In genomic region chr6:94282301-94283241, GRCm38 (mm10) we compare ENCODE assay signal across 8 mouse cellular contexts. TPM values are rescaled to one million over a fixed set of nuclear protein-coding genes. Genes with fewer than 3 reads are reported as not detected.
A peak's percentile ranks its signal among the peaks of the same experiment; 100 is the strongest.
DNase-seq lines count a peak whose midpoint lies in the region; ATAC-seq and TF ChIP-seq lines count a peak whose summit lies in the region.

No protein-coding gene starts in this region.

- H3K4me1 ChIP-seq in lung, embryonic 14.5 days (ENCODE audit: insufficient read depth) = no peaks in the 10 kb centered on the region

- peak; percentile 27 for TF ChIP-seq CTCF in lung, embryonic 14.5 days (IDR thresholded peaks at IDR 0.05; ENCODE audit: low read depth)

- H3K4me2 ChIP-seq in lung, embryonic 14.5 days = peak overlapping the region; percentile 95

- ATAC-seq in lung, embryonic 14.5 days (ENCODE audit: insufficient read depth) = peak; percentile 5; the same call in 1 of the 2 replicates
- ATAC-seq in monocyte, adult 5-6 weeks (replicated peaks; ENCODE audit: insufficient number of reproducible peaks, low FRiP score, low TSS enrichment, poor library complexity, severe bottlenecking) = no peak

- H3K9me3 ChIP-seq in lung, embryonic 14.5 days (ENCODE audit: low read depth, low read length) = no peaks in the 10 kb centered on the region

- H3K27me3 ChIP-seq in lung, embryonic 14.5 days (ENCODE audit: insufficient read depth, low read length) = no peaks in the 10 kb centered on the region

- H3K9ac ChIP-seq in lung, embryonic 14.5 days = peak overlapping the region; percentile 81

- DNase-seq in right cerebral cortex, postnatal 10 days (ENCODE audit: low spot score in 2 of 2) = peak; percentile 48 to 49
- no peak for DNase-seq in right cerebral cortex, postnatal 25 days
- DNase-seq in cerebellum, adult 9-11 months = peak; percentile 72
- DNase-seq in gastrocnemius, postnatal 4 days (ENCODE audit: low spot score in 2 of 2) = peak; percentile 18 to 23
- peak; percentile 51 for DNase-seq in kidney, adult 18-20 months
- DNase-seq in lung, embryonic 14.5 days = peak; percentile 63
- DNase-seq in right cerebral cortex, postnatal 4 days = peak; percentile 28

- peak overlapping the region; percentile 98 for H3K27ac ChIP-seq in lung, embryonic 14.5 days (ENCODE audit: low read depth)

- WGBS in lung, embryonic 14.5 days = under 1% methylated on average over 55 of the region's 55 CpGs

- H3K4me3 ChIP-seq in lung, embryonic 14.5 days (ENCODE audit: low read depth, low read length) = peak overlapping the region; percentile 76

- no peaks in the 10 kb centered on the region for H3K36me3 ChIP-seq in lung, embryonic 14.5 days (ENCODE audit: insufficient read depth)

RNA-seq across cellular contexts. Expression of gene Magi1, which starts 1.1 kb away (rescaled TPM):
- 10 to 100 TPM; 13.2 to 16.6 TPM for total RNA-seq in gastrocnemius, postnatal 4 days (2021)
- 8.1 and 10.1 TPM in 2 replicates for polyA plus RNA-seq in lung, embryonic 14.5 days (2014; fragmentation: Nextera tagmentation; extraction: Ambion mirVana)
- total RNA-seq in monocyte, adult 5-6 weeks (2017) = not detected in 3 replicates

Comparison
In these comparisons a context has a peak if more than half of its experiments do, and no peak if none do; other contexts are left out.
1. RNA of gene Magi1, which starts 1.1 kb away (total RNA-seq): 13.2 to 16.6 TPM in gastrocnemius, postnatal 4 days; not detected in monocyte, adult 5-6 weeks; every median in the first group is over 10 times any median in the second.